Mouse (Mus musculus): ENCODE measurements around the gene Meis1. TPM values are rescaled to one million over a fixed set of nuclear protein-coding genes. Genes with fewer than 3 reads are reported as not detected.

The Meis1 gene
- total RNA-seq, 2 experiments from 2014 or later = 56.0 to 57.4 TPM

DNA sequence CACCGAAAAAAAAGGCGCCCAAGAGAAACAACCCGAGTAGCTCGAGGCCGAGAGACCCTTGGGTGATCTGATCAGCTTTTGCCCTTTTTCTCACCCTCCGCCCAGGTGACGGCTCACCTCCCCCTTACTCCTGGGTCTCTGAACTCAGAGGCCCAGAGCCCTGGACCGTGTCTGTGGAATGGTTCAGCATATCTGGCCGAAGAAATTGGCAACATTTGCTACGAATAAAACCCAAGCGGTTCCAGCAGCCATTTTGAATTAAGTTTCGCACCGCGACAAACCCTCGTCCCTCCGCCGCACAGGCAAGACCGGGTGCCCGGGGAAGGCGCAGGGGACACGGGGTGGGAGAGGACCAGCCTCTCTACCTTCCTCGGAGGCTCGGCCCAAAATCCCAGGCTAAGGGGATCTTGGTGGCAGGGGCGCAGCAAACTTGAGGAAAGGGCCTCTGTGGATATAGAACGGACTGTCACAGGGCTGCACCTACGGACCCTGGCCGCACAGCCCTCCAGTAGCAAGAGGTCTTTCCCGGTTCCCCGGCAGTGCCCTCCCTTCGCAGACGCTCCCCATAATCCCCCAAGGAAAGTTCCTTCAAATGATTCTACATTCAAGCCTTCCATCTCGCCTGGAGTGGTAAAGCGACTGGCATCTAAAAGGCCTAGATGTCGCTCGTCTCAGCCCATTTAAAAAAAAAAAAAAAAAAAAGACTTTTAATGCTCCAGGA lies 4.2 kb downstream of the Meis1 start:
- no peak for DNase-seq

DNA sequence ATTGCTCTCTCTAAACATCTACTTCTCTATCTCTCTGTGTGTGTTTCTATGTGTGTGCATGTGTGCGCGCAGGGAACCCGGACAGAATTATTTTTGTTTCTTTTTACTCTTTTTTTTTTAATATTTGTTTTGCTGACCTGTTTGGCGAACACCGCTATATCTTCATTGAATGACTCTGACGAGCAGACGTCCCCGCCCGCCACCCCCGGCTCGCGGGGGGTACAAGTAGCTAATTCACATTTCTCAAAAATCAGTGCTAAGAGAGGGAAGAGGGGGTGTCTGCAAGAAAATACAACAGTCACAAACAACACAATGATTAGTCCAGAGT lies 4.7 kb downstream of the Meis1 start:
- no peak for DNase-seq

DNA sequence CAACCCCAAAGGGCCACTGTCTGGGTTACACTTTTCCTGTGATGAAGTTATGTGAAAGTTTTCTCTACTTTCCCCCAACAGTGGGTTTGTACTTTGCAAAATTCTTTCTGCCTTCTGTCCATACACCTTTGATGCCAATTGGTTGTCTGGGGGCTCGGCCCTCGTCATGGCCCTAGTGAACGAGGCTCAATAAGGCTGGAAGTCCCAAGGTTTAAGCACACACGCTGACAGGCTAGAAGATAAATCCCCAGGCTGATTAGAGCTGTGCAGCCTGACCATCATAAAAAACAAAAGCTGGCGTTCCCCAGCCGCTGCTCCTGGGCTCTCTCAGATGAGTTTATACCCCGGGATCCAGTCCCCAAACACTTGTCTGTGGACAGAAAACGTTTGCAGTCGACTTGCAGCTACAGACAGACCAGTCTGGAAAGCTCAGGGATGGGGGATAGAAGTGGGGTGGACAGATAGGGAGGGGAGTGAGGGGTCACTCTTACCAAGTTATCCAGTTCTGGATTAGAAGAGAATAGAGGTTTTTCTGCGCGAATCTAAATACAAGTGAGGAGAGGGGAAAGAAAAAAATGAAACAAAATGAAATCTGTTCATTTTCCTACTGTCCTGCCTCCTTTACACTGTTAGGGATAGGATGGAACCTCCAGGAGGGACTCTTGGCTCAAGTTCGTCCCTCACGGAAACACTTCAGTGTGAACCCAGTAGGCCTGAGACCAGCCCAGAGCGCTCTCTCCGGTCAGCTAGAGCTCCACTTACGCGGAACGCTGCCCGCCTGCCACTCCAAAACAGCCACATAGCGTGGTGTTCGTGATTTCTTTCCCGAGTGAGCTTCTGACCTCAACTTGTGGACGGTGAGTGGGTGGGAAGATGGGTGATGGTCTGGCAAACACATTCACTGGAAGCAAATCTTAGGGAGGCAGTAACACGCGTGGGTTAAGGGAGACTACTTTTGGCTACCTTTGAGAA lies 5.4 kb downstream of the Meis1 start:
- peak; percentile 52 to 61 for DNase-seq

DNA sequence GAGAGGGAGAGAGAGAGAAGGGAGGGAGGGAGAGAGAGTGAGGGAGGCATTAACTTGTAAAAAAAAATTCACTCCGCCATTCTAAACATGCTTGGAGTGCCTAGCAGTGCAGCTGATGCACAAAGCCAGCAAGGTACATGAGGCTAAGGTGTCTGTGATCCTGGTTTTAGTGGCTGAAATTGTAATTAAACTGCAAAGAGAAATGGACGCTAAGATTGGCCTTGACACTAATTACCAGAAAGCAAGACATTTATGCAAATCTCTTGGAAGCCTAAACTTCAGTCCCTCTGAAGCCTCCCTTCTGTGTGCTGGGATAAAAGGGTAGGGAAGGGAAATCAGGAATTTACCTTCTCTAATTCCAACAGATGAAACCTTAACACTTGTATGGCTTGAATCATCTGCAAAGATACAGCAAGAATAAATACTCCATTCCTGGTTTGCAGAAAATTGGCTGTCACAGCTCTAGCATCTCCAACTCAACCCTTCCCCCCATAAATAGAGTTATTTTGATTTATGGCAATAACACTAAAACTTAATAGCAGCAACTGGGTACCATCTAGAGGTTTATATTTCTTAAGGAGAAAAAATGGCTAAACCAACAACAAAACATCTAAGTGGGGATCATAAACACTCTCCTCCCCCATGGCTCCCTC lies 6.2 kb downstream of the Meis1 start:
- no peak for DNase-seq

DNA sequence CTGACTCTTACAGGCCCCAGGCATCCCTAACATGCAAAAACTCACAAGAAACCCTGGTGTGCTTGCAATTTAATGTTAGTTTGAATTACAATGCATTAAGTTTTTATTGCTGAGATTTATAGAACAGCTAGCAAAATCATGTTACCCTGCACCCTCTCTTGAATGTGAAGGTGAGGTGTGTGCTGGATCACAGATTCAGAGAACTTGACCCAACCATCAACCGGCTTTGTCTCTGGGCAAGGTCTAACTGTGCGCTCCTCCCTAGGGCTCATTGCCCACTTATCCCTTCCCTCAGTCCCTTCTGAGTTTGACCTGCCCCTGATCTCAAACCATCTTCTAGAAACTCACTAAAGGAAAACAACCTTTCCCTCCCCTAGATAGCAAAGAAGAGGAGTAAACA lies 6.8 kb downstream of the Meis1 start:
- DNase-seq = no peak

DNA sequence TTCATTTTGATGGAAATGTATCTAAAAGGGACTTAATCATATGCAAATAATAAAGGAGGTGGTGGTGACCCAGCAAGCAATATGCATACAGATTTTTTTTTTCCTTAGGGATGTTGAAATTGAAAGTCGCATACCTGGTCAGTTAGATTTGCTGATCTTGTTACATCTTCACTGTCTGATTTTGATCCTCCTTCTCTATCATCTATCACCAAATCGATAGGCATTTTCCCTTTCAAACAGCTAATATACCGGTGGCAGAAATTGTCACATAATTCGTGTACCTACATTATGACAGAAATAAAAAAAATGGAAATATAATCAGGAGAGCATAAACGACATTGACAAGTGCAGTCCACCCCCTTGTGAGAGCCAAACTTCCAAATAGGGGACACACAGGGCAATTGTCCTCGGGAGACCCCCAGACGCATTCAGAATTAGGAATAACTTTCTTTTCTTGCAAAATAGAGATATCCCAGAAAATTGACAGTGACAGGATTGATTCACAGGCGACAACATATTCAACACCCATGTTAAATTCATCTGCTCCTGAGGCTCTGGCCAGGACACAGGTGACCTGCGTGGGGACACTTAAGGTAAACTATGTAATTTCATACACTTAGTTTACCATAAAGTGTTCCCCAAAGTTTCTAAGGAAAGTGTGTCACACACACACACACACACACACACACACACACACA lies 7.5 kb downstream of the Meis1 start:
- DNase-seq = no peak

DNA sequence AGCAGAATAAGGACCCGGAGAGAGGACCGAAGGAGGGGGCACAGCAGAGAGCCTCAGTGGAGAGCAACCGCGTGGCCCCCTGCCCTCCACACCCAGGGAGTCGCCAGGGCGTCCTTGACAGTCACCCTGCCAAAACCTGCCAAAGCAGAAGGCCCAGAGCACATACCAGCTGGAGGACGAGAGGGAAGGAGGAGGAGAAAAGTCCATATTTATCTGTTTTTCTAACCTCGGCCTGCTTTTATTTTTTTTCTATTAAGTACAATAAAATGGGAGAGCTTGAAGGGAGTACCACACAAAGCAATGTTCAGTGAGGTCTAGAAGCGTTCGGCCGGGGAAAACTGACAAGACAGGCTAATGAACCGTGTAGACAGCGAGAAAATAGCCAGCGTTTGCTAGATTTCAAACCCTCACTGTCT lies 8.4 kb downstream of the Meis1 start:
- peak; percentile 67 to 75 for DNase-seq

DNA sequence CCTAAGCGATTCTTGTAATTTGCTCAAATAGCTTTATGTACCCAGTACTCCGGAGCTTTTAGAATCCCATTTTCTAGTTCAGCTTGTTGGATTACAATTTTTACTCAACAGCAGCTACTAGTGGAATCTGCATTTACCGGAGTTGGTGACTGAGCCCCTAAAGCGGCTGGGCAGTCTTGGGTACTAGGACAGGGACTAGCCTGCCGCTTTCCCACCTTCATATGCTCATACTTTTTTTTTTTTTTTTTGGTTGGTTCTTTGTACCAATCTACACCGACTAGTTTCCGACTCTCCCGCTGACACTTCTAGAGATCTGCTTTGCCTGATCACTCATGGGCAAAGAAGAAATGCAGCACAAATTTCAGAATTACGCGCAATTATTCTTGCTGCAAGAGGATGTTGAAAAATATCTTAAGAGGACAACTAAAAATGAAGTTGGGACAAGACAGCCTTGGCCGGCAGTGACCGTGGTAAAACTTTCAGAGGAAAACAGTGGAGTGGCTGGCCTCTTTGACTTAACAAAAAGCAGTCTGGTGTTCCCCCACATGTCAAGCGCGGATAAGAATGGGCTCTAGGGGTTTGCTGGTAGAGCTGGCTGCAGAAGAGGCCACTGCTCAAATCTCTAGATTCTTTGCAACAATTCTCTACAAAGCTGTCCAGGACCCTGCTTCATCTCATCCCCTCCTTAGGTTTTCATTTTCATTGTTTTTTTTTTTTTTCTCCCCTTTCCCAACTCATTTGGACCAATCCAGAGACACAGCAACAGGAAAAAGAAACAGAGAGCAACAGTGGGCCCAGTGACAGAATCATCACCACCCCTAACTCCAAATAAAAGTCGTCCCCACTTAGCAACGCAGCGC lies 9.0 kb downstream of the Meis1 start:
- no peak for DNase-seq

DNA sequence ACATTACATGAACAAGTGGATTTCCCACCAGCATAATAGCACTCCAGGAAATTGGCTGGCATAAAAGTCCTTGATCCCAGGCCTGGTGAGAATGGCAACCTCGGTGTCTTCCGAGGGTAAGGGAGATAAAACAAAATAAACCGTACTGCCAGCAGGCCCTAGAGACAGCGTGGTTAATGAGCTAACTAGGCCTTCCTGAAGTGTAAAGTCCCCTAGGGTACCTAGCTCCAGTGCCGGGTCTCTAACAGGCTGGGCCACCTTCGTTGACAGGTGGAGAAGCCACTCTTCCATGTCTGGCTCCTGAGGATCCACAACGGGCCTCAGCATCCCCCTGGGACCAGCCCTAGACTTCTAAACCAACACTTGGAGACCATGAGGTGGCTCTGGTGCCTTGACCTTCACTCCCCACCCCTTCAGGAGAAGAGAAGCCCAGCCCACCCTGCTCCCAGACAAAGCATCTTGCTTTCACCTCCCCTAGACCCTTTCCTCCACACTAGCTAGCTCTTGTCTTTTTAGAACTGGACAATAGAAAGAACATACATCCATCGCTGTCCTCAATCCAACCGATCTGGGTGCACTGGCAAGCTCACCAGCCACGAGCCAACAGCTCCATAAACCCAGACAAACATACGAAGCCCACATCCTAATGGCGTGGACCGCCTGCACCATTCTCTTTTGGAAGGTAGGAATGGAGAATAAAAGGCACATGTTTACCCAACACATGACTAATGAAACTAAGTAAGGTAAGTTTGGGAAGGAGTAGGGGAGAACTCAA lies 10.0 kb downstream of the Meis1 start:
- no peak for DNase-seq

DNA sequence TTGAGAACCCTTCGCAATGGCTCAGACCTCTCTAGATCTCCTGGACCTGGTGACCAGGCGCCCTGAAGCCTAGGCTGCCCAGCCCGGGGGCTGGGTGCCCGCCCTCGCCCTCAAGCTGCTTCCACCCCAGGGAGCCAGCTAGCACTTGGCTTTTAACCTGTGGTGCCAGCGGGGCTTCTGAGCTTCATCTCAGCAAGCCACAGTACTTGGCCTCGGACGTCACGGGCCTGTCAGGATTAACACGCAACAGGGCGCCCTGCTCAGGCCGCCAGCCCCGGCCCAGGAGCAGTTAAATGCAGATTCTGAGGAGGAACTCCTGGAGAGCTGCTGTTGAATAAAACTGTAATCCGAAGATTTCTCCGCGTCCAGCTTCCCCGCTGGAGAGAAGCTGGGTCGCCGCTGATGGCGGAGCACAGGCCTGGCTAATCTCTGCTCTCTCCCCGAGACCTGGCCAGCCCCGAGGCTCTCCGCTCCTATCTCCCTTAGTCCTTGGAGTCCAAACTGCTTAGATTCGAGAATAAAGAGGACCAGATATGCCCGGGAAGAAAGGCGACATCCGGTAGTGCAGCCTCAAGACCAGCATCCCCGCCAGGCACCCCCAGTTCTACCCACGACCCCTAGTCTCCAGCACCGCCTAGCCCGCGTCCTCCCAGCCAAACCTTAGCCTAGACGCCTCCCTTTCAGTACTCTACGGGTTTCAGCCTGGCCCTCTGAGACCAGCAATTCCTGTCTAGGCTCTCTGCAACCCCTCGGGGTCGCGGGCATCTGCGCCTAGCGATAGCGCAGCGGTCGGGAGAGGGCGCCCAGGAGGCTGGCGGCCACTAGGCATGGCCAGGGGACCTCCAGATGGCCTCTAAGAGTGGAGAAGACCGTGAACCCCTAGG lies 11.0 kb downstream of the Meis1 start:
- DNase-seq = peak; percentile 66 to 72

DNA sequence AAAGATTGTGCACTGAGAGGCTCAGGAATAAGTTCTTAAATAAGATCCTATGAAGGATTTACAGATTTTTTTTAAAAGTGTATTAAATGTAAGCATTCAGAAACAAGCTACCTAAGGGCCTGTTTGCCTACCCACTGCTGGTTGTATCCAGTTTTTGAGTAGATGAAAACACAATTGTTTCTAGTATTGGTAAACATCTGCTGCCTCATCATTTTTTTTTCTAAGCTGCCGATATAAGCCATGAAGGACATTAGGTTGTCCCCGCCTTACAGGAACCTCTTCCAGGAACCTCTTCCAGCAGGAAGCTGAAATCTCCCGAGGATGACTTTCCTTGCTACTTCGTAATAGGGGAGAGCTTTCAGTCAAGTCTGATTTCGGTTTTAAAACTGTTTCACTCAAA lies 11.7 kb downstream of the Meis1 start:
- no peak for DNase-seq

DNA sequence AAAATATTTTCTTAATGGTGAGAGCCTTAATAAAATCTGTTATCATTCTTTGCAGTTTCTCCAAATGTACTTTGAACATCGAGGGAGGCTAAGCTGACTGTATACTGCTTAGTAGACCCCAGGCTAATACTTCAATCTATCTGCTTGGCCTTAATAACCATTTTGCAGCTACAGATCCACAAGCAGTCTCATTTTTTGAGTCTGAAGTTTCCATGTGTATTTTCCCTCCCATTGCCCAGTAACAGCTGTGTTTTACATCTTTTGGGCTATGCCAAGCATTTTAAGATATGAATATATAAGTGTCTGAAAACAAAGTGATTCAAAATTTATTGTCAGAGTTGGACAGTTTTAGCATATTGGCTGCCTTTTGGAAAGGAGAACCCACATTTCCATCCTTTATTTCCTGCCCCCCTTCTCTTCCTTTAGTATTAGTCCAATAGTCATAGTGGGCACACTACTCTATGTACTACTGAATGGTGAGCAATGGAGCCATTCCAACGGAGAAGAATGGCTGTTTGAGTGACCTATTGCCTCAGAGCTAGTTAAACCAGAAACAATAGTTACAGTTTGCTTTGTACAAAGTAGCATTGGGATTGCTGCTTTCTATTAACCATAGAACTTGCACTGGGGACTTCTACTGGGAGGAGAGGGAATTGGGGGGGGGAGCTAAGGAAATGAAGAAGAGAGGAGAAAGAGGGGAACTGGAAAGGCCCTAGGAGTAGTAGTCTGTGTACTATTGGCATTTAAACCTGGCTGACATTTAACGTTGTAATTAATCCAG lies 12.7 kb downstream of the Meis1 start:
- DNase-seq = no peak

DNA sequence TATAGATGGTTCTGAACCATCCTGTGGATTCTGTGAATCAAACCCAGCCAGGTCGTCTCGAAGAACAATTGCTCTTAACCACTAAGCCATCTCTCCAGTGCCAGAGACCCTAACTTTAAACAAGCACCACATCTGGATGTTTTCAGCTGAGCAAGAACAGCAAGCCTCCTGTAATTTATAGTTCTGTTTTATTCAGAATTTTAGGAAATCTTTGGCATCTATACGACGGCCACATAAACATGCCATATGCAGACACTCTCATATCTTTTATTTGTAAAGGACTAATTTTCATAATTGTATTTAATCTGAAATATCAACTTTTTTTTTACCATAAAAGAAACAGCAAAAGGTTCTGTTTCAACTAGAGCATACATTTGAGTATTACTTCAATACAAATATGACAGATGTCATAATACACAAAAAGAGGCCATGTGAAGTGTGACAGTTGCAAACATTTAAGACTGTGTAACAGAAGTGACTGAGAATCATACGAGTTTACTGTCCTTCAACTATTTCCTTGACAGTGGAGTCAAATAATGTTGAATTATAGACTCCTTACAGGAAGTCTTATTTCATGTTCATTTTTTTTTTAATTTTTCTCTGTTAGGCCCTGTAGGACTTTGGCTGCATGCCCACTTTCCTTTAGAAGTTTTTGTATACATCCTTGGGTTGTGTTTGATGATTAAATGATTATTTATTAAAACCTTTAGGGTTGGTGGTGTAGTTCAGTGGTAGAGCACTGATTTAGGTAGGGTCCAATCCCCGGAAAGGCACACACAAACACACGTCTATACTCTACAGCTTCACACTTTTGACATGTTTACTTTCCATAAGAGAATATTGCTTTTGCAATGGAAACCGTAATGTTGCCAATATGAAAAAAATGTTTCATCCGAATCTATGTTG lies 13.5 kb downstream of the Meis1 start:
- no peak for DNase-seq

DNA sequence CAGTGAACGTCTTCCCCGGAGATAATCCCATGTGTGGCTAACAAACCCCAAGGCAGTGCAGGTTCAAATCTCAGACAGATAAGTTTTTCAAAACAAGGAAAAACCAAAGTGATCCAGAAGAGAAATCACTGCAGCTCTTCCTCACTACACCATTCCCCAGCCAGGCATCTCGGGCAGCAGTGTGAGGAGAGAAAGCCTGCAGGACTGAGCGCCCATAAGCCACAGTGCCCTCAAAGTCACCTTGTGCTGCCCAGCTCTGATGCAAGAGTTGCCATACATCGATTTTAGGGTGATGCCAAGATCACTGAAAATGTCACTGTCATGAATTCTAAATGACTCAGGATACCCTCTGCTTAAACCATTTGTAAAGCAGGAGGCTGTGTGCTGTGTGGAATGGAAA lies 15.7 kb downstream of the Meis1 start:
- no peak for DNase-seq

DNA sequence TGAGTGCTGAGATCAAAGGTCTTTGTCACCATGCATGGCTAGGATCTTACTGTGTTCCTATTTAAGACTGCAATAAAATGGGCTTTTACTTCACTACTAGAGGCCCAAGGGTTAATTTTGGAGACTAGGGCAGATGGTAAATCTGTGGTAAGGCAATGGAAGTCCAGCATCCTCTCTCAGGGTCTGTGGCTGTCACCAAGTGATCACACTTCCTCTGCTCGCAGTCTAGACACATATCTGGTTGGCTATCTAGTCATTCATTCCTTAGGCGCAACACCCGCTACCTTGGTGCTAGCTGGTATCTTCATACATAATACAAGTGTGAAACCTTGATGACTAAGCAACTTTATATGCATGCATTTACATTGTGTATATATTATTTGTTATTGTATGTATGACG lies 22.0 kb downstream of the Meis1 start:
- no peak for DNase-seq

DNA sequence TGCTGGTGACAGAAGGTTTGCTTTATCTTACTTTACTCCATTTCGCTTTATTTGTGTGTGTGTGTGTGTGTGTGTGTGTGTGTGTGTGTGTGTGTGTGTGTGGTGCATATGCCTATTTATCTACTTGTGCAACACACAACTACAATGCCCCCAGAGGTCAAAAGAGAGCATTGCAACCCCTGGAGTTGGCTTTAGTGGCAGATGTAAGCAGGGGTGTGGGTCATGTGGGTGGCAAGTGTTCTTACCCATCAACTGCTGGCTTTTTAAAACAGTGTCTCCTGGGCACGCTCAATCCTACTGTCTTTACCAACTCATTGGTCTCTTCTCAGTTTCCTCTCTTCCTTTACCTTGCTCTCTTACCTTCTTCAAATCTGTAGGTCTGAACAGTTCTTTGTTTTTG lies 22.5 kb downstream of the Meis1 start:
- DNase-seq = no peak

DNA sequence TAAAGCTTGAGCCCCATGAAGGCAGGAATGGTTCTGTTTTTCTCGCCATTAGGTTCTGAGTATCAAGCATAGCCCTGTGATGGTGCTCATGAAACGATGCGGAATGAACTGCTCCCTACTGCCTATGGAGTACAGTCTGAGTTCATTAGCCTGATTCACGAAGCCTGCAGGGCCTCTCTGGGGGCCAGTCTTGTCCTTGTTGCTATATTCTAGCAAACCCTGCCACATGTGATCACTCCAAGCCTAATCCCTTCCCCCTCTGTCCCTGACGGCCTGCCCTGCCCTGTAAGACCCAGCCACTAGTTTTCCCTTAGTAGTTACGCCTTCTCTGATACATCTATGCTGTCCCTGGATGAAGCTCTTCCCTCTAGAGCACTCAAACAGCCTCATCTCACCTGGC lies 26.0 kb downstream of the Meis1 start:
- no peak for DNase-seq

DNA sequence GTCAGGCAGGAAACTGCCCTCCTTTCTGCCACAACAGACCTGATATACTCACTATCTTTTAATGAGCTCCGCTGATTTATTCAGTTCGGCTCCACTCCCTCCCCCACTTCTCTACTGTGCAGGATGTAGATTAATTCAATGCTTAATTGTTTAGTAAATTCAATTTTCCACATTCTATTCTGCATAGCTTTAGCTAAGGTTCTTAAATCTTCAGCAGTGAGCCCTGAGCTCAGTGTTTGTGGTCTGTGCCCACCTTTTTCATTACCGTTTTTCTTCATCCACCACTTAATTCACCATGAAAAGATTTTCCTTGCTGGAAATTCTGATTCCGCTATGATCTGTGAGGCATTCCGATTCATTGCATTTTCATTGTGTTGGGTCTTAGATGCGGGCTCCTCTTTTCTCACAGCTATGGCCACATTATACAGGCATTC lies 28.5 kb downstream of the Meis1 start:
- DNase-seq = no peak

Measured in adrenal gland, postnatal 36 days (tissue).